ENCODE assay signal across 8 mouse cellular contexts in the genomic region with DNA sequence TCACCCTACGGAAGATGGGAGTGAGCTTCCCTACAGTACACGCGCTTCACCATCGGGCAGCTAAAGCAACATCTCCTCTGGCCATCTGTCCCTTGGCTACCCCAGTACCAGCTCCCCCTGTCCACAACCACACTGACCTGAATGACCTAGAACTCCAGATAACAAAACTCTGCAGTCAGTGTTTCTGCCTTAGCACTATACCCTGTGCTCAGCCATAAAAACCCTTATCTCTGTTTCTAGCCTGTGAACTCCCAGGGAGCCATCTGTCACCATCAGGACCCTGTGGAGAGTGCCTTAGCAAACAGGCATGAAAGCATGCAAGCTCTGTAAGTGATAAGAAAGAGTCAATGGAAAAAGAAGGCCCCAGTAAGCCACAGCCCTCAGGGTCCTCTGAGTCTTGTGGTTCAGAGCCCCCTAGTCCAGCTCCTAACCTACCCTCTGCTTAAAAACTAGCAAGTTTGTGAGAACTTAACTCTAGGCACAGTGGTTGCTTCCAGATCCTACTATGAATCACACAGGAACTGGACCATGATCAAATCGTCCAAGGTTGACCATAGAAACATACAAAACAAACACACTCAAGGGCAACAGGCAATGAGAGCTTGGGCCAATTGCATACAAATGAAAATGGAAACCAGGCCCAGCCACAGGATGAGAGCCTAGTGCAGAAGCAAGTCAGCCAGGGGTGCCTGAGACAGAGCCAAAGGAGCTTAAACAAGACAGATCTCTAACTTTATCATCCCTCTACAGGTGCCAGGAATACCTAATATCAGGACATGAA. TPM values are rescaled to one million over a fixed set of nuclear protein-coding genes. Genes with fewer than 3 reads are reported as not detected.
A peak's percentile ranks its signal among the peaks of the same experiment; 100 is the strongest.
DNase-seq lines count a peak whose midpoint lies in the region; ATAC-seq and TF ChIP-seq lines count a peak whose summit lies in the region.

No protein-coding gene starts in this region.

- H3K9ac ChIP-seq in kidney, postnatal 0 days (ENCODE audit: low read depth, low read length), result no peak overlapping the region

- H3K4me3 ChIP-seq in layer of hippocampus, adult 2 months, result no peak overlapping the region
- no peak overlapping the region for H3K4me3 ChIP-seq in kidney, postnatal 0 days (replicated peaks; ENCODE audit: low read depth, low read length)
- H3K4me3 ChIP-seq in left cerebral cortex, adult 2 months, result no peak overlapping the region

- no peaks in the 10 kb centered on the region for H3K9me3 ChIP-seq in kidney, postnatal 0 days (replicated peaks; ENCODE audit: low read length)

- peaks cover 14% of the 10 kb centered on the region for H3K4me1 ChIP-seq in kidney, postnatal 0 days (replicated peaks; ENCODE audit: insufficient read depth, low read length)

- TF ChIP-seq CTCF in layer of hippocampus, adult 2 months (conservative IDR thresholded peaks at IDR 0.05), result no peak
- no peak for TF ChIP-seq CTCF in kidney, postnatal 0 days (IDR thresholded peaks at IDR 0.05; ENCODE audit: low read depth)
- TF ChIP-seq CTCF in left cerebral cortex, adult 2 months (IDR thresholded peaks at IDR 0.05), result no peak

- H3K4me2 ChIP-seq in kidney, postnatal 0 days (ENCODE audit: low read length), result no peak overlapping the region

- ATAC-seq in kidney, postnatal 0 days (replicated peaks; ENCODE audit: low FRiP score, low read depth), result 0 out of 2 replicates have a peak, but pooled peaks have one; percentile 13
- ATAC-seq in megakaryocyte-erythroid progenitor cell, adult 5-6 weeks (replicated peaks; ENCODE audit: low FRiP score, low TSS enrichment, poor library complexity, severe bottlenecking), result peak; percentile 94

- H3K27me3 ChIP-seq in kidney, postnatal 0 days (ENCODE audit: insufficient read depth, low read length), result no peaks in the 10 kb centered on the region

- peaks cover 18% of the 10 kb centered on the region; the same call in 1 of the 2 replicates for H3K36me3 ChIP-seq in kidney, postnatal 0 days (ENCODE audit: insufficient read depth, low read length)

- intact Hi-C loops in left cerebral cortex, adult 2 months (cut with DNase I), result no loop called here

- WGBS in kidney, postnatal 0 days, result 67% methylated on average over 5 of the region's 5 CpGs

- DNase-seq in layer of hippocampus, adult 2 months (ENCODE audit: low spot score in 2 of 2), result no peak
- no peak for DNase-seq in layer of hippocampus, adult 8-10 months (ENCODE audit: low spot score in 2 of 2)
- DNase-seq in heart, adult 8-10 months (ENCODE audit: low spot score), result peak; percentile 66
- no peak for DNase-seq in kidney, postnatal 0 days (ENCODE audit: low spot score)
- DNase-seq in left cerebral cortex, adult 2 months (ENCODE audit: extremely low spot score in 1 of 2, low spot score in 2 of 2), result no peak
- DNase-seq in thymus, postnatal 36 days, result no peak
- no peak for DNase-seq in right cerebral cortex, adult 2 months (ENCODE audit: low spot score in 2 of 2)

- peak overlapping the region; percentile 33; the same call in 1 of the 2 replicates for H3K27ac ChIP-seq in layer of hippocampus, adult 2 months
- peak overlapping the region; percentile 82 for H3K27ac ChIP-seq in kidney, postnatal 0 days
- H3K27ac ChIP-seq in left cerebral cortex, adult 2 months, result no peak overlapping the region; the same call in 1 of the 2 replicates

RNA-seq across cellular contexts. Expression of a gene that starts 45.3 kb away (rescaled TPM):
- 10 to 100 TPM; 27.9 to 30.3 TPM for total RNA-seq in layer of hippocampus, adult 2 months (2021)
- total RNA-seq in layer of hippocampus, adult 8-10 months (2022), result 10 to 100 TPM; 26.5 to 31.7 (median 27.7) TPM
- 100 to 1,000 TPM; 103 to 124 (median 118) TPM for total RNA-seq in heart, adult 8-10 months (2022)
- polyA plus RNA-seq in kidney, postnatal 0 days (2015; fragmentation: Nextera tagmentation; extraction: Ambion mirVana), result 16.1 and 16.7 TPM in 2 replicates
- 10.2 and 14.0 TPM in 2 replicates for total RNA-seq in megakaryocyte-erythroid progenitor cell, adult 5-6 weeks (2014; fragmentation: Nextera tagmentation)
- total RNA-seq in megakaryocyte-erythroid progenitor cell, adult 5-6 weeks (2017), result 15.3 and 19.7 TPM in 2 replicates
- total RNA-seq in left cerebral cortex, adult 2 months (2021), result 10 to 100 TPM; 29.1 to 29.3 TPM

RNA-seq across cellular contexts. Expression of a gene that starts 48.5 kb away (rescaled TPM):
- total RNA-seq in layer of hippocampus, adult 2 months (2021), result not detected
- total RNA-seq in layer of hippocampus, adult 8-10 months (2022), result not detected
- 10 to 100 TPM in 3 of 4 experiments, 1 to 10 TPM in 1; 9.5 to 26.9 (median 14.3) TPM for total RNA-seq in heart, adult 8-10 months (2022)
- 57.4 and 70.3 TPM in 2 replicates for polyA plus RNA-seq in kidney, postnatal 0 days (2015; fragmentation: Nextera tagmentation; extraction: Ambion mirVana)
- not detected in 2 replicates for total RNA-seq in megakaryocyte-erythroid progenitor cell, adult 5-6 weeks (2014; fragmentation: Nextera tagmentation)
- total RNA-seq in megakaryocyte-erythroid progenitor cell, adult 5-6 weeks (2017), result not detected in 2 replicates
- under 1 TPM; 0.61 to 0.96 TPM for total RNA-seq in left cerebral cortex, adult 2 months (2021)

Comparison
In these comparisons a context has a peak if more than half of its experiments do, and no peak if none do; other contexts are left out.
1. RNA of a gene that starts 48.5 kb away (total RNA-seq): 9.5 to 26.9 TPM in heart, adult 8-10 months; 0.61 to 0.96 TPM in left cerebral cortex, adult 2 months, not detected in layer of hippocampus, adult 2 months, not detected in layer of hippocampus, adult 8-10 months and not detected in megakaryocyte-erythroid progenitor cell, adult 5-6 weeks; every median in the first group is over 4 times any median in the second.